Mouse (Mus musculus): ENCODE results near the gene Prim2. TPM values are rescaled to one million over a fixed set of nuclear protein-coding genes. Genes with fewer than 3 reads are reported as not detected.

Gene Prim2
- polyA plus RNA-seq, 1 experiment from 2014 or later, result 30.5 TPM

- WGBS, result 80% methylated on average over 4 of the region's 4 CpGs
- ATAC-seq (ENCODE audit: insufficient read depth, low FRiP score), result no peak
- Histone ChIP-seq H3K4me2 (ENCODE audit: low read depth, low read length) (no peak overlapping the region), H3K27me3 (ENCODE audit: control insufficient read depth, insufficient read depth, low read length) (no peaks in the 10 kb centered on the region), H3K27ac (ENCODE audit: low read length) (no peak overlapping the region), H3K4me3 (replicated peaks; ENCODE audit: low read length) (no peak overlapping the region), H3K9me3 (replicated peaks; ENCODE audit: control insufficient read depth, low read length) (no peaks in the 10 kb centered on the region), H3K4me1 (ENCODE audit: control insufficient read depth, insufficient read depth, low read length) (no peaks in the 10 kb centered on the region), H3K9ac (ENCODE audit: low read length) (no peak overlapping the region), H3K36me3 (ENCODE audit: control insufficient read depth, insufficient read depth, low read length) (no peaks in the 10 kb centered on the region)
These were observed 222.4 kb downstream of the Prim2 start for GRCm38 (mm10) chr1:33447179-33447578.

- WGBS, result 84% methylated on average over 2 of the region's 2 CpGs
- H3K27ac ChIP-seq (ENCODE audit: low read length), result no peak overlapping the region
- ATAC-seq (ENCODE audit: insufficient read depth, low FRiP score), result no peak
- no peak overlapping the region for H3K9ac ChIP-seq (ENCODE audit: low read length)
- no peak overlapping the region for H3K4me3 ChIP-seq (replicated peaks; ENCODE audit: low read length)
- no peak overlapping the region for H3K4me2 ChIP-seq (ENCODE audit: low read depth, low read length)
- no peaks in the 10 kb centered on the region for H3K36me3 ChIP-seq (ENCODE audit: control insufficient read depth, insufficient read depth, low read length)
- H3K27me3 ChIP-seq (ENCODE audit: control insufficient read depth, insufficient read depth, low read length), result no peaks in the 10 kb centered on the region
- no peaks in the 10 kb centered on the region for H3K4me1 ChIP-seq (ENCODE audit: control insufficient read depth, insufficient read depth, low read length)
- no peaks in the 10 kb centered on the region for H3K9me3 ChIP-seq (replicated peaks; ENCODE audit: control insufficient read depth, low read length)
These were observed 233.4 kb downstream of the Prim2 start for GRCm38 (mm10) chr1:33436167-33436566.

Other genes with a start within 250 kb of the Prim2 start
- gene Rab23, start 50.1 kb upstream of the Prim2 start, polyA plus RNA-seq (2015; fragmentation: Nextera tagmentation; extraction: Ambion mirVana), result 26.2 and 26.4 TPM in 2 replicates
- gene Bag2, start 88.0 kb upstream of the Prim2 start, polyA plus RNA-seq (2015; fragmentation: Nextera tagmentation; extraction: Ambion mirVana), result 82.4 and 88.2 TPM in 2 replicates
- 20.8 and 21.7 TPM in 2 replicates for gene Zfp451, start 144.8 kb upstream of the Prim2 start, polyA plus RNA-seq (2015; fragmentation: Nextera tagmentation; extraction: Ambion mirVana)
- gene Bend6, start 238.0 kb upstream of the Prim2 start, polyA plus RNA-seq (2015; fragmentation: Nextera tagmentation; extraction: Ambion mirVana), result 0.93 and 1.4 TPM in 2 replicates
- gene Dst, start 238.4 kb upstream of the Prim2 start, polyA plus RNA-seq (2015; fragmentation: Nextera tagmentation; extraction: Ambion mirVana), result 26.0 and 27.8 TPM in 2 replicates

Data from stomach, embryonic 16.5 days (tissue).